Comparison of ENCODE assay signal across 23 mouse cellular contexts in the genomic region with DNA sequence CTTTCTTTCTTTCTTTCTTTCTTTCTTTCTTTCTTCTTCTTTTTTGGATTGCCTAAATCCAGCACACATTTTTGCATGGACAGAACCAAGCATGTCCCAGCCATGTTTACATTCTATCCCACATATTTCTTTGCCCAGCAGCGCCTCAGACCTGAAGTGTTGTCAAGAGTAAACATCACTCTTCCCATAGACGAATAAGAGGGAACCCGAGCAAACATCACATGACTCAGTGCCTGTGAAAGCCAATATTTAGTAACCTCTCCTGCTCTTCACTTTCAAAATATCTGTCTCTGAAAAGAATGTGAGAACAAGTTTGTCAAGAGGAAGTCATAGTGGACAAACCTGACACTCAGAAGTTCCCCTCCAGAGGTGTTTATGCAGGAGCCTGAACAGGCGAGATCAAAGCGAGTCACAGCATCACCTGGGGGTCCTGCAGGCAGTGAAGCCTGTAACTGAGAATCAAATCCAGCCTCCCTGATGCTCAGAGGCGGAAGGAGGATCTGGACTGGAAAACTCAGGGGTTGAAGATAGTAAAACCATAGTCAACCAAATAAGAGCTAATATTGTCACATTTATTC.
A peak's percentile ranks its signal among the peaks of the same experiment; 100 is the strongest.
DNase-seq lines count a peak whose midpoint lies in the region; ATAC-seq and TF ChIP-seq lines count a peak whose summit lies in the region.
"Had no signal": no experiment of that assay in that cellular context is flagged by ENCODE, and none has a peak within 500 bp of the region (broad histone marks: within the 10 kb centered on the region; RNA-seq: fewer than 3 reads in every experiment).

No protein-coding gene starts in this region.

- no peaks in the 10 kb centered on the region for H3K4me1 ChIP-seq in embryonic facial prominence, embryonic 10.5 days
- no peaks in the 10 kb centered on the region; the same call in 1 of the 2 replicates for H3K4me1 ChIP-seq in lung, embryonic 16.5 days (replicated peaks; ENCODE audit: control insufficient read depth, insufficient read depth, low read length)
- H3K4me1 ChIP-seq: embryonic facial prominence, embryonic 12.5 days; forebrain, embryonic 12.5 days had no signal

- H3K27ac ChIP-seq in embryonic facial prominence, embryonic 10.5 days (replicated peaks), result no peak overlapping the region
- no peak overlapping the region for H3K27ac ChIP-seq in lung, embryonic 16.5 days (ENCODE audit: low read length)
- H3K27ac ChIP-seq in layer of hippocampus, adult 2 months, result no peak overlapping the region
- H3K27ac ChIP-seq: embryonic facial prominence, embryonic 12.5 days; forebrain, embryonic 12.5 days; hindbrain, embryonic 12.5 days had no signal

- H3K27me3 ChIP-seq in embryonic facial prominence, embryonic 10.5 days (replicated peaks; ENCODE audit: low read depth, poor library complexity, severe bottlenecking), result no peaks in the 10 kb centered on the region
- no peaks in the 10 kb centered on the region for H3K27me3 ChIP-seq in lung, embryonic 16.5 days (ENCODE audit: control insufficient read depth, insufficient read depth, low read depth, low read length)
- H3K27me3 ChIP-seq: CH12.LX; embryonic facial prominence, embryonic 12.5 days; forebrain, embryonic 12.5 days; hindbrain, embryonic 12.5 days; Patski had no signal

- DNase-seq in embryonic facial prominence, embryonic 10.5 days (ENCODE audit: low spot score), result peak; percentile 11
- DNase-seq in lung, adult 18-20 months, result peak; percentile 29 to 60
- peak; percentile 50 for DNase-seq in lung, postnatal 25 days (ENCODE audit: low spot score)
- no peak for DNase-seq in spleen, adult 12 weeks (ENCODE audit: low spot score)
- no peak for DNase-seq in ovary, adult 18-20 months (ENCODE audit: low spot score)
- no peak for DNase-seq in spleen, postnatal 10 days (ENCODE audit: low spot score in 2 of 2)
- no peak for DNase-seq in layer of hippocampus, adult 2 months (ENCODE audit: low spot score in 2 of 2)
- DNase-seq: adrenal gland, adult 2 months; adrenal gland, postnatal 25 days; cerebellum, adult 18-20 months; cerebellum, postnatal 10 days; embryo, embryonic 11 days; gastrocnemius, postnatal 14 days; heart, postnatal 10 days; heart, postnatal 4 days had no signal

- H3K4me3 ChIP-seq in embryonic facial prominence, embryonic 10.5 days, result no peak overlapping the region
- no peak overlapping the region for H3K4me3 ChIP-seq in lung, embryonic 16.5 days (ENCODE audit: low read length)
- H3K4me3 ChIP-seq in layer of hippocampus, adult 2 months, result no peak overlapping the region
- H3K4me3 ChIP-seq: embryonic facial prominence, embryonic 12.5 days; forebrain, embryonic 12.5 days; hindbrain, embryonic 12.5 days had no signal

- TF ChIP-seq CTCF in layer of hippocampus, adult 2 months (conservative IDR thresholded peaks at IDR 0.05), result no peak

- H3K36me3 ChIP-seq in embryonic facial prominence, embryonic 10.5 days (replicated peaks), result no peaks in the 10 kb centered on the region
- no peaks in the 10 kb centered on the region for H3K36me3 ChIP-seq in lung, embryonic 16.5 days (ENCODE audit: control insufficient read depth, insufficient read depth, low read length)
- H3K36me3 ChIP-seq: embryonic facial prominence, embryonic 12.5 days; forebrain, embryonic 12.5 days; hindbrain, embryonic 12.5 days had no signal

- no peak overlapping the region for H3K4me2 ChIP-seq in lung, embryonic 16.5 days (ENCODE audit: low read depth, low read length)
- H3K4me2 ChIP-seq: embryonic facial prominence, embryonic 12.5 days; forebrain, embryonic 12.5 days; hindbrain, embryonic 12.5 days had no signal

- peak; percentile 79 for ATAC-seq in lung, embryonic 16.5 days (ENCODE audit: low read depth)
- ATAC-seq: forebrain, embryonic 16.5 days; hindbrain, embryonic 16.5 days; Patski had no signal

- WGBS in embryonic facial prominence, embryonic 10.5 days, result 66% methylated on average over 6 of the region's 6 CpGs
- 30% methylated on average over 6 of the region's 6 CpGs for WGBS in lung, embryonic 16.5 days

- H3K9ac ChIP-seq in lung, embryonic 16.5 days (ENCODE audit: low read length), result no peak overlapping the region
- H3K9ac ChIP-seq: embryonic facial prominence, embryonic 12.5 days; forebrain, embryonic 12.5 days; hindbrain, embryonic 12.5 days had no signal

- H3K9me3 ChIP-seq in embryonic facial prominence, embryonic 10.5 days, result no peaks in the 10 kb centered on the region
- no peaks in the 10 kb centered on the region for H3K9me3 ChIP-seq in lung, embryonic 16.5 days (ENCODE audit: control insufficient read depth, low read length)
- H3K9me3 ChIP-seq: embryonic facial prominence, embryonic 12.5 days; forebrain, embryonic 12.5 days; hindbrain, embryonic 12.5 days had no signal

Comparison
In these comparisons a context has a peak if more than half of its experiments do, and no peak if none do; other contexts are left out.
1. DNase-seq: peak in embryonic facial prominence, embryonic 10.5 days (single experiment), lung, adult 18-20 months (2 of 2) and lung, postnatal 25 days (single experiment); none in spleen, adult 12 weeks (single experiment), ovary, adult 18-20 months (single experiment), spleen, postnatal 10 days (0 of 2) and layer of hippocampus, adult 2 months (0 of 2).